Mouse (Mus musculus) bone marrow macrophage, adult 2 months (primary cell): ENCODE results near the gene Dmd.

Experiments used
- CTCF ChIP-seq: IDR thresholded peaks from 2 replicates; pipeline ENCODE4 v1.5.1; 2012; ENCODE audit warnings: low read depth, mild to moderate bottlenecking, low read length, moderate library complexity
- POLR2A ChIP-seq: IDR thresholded peaks from 2 replicates; pipeline ENCODE4 v1.6.1; 2012; ENCODE audit warnings: mild to moderate bottlenecking, low read depth, low read length, borderline replicate concordance

DNA sequence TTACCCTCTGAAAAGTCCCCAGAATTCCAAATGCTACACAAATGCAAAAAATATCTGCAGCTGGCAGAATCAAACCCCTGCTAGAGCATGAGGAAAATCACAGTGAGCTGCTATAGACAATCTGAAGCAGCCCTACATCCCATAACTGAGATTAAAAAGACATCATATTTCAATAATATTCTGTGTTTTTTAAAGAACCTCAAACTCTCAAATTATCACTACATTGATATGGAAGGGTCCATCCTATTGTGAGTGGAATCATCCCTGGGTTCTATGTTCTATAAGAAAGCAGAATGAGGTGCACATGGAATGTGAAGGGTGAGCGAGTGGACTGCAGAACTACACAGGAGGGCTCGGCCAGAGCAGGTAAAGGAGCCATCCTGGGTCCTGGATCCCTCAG is 2300.7 kb downstream of the Dmd start, which contains the start of gene Fthl17a:
- no peak for TF ChIP-seq CTCF
- no peak for TF ChIP-seq POLR2A
